Mouse (Mus musculus) gastrocnemius, adult 8-10 months (tissue): ENCODE measurements around the gene Ciz1. TPM values are rescaled to one million over a fixed set of nuclear protein-coding genes. Genes with fewer than 3 reads are reported as not detected.

Experiments
- DNase-seq, 2 experiments: peaks; one replicate each; pipeline ENCODE4 v3.0.0; 2022; ENCODE audit warnings: low spot score in 2 of 2
- total RNA-seq, 4 experiments: library from RNA; stranded (reverse); gene quantifications; 2 replicates each; pipeline ENCODE4 v1.2.4; 2022

Gene Ciz1
- total RNA-seq, 4 experiments from 2014 or later, result 18.3 to 28.1 (median 25.8) TPM

DNA sequence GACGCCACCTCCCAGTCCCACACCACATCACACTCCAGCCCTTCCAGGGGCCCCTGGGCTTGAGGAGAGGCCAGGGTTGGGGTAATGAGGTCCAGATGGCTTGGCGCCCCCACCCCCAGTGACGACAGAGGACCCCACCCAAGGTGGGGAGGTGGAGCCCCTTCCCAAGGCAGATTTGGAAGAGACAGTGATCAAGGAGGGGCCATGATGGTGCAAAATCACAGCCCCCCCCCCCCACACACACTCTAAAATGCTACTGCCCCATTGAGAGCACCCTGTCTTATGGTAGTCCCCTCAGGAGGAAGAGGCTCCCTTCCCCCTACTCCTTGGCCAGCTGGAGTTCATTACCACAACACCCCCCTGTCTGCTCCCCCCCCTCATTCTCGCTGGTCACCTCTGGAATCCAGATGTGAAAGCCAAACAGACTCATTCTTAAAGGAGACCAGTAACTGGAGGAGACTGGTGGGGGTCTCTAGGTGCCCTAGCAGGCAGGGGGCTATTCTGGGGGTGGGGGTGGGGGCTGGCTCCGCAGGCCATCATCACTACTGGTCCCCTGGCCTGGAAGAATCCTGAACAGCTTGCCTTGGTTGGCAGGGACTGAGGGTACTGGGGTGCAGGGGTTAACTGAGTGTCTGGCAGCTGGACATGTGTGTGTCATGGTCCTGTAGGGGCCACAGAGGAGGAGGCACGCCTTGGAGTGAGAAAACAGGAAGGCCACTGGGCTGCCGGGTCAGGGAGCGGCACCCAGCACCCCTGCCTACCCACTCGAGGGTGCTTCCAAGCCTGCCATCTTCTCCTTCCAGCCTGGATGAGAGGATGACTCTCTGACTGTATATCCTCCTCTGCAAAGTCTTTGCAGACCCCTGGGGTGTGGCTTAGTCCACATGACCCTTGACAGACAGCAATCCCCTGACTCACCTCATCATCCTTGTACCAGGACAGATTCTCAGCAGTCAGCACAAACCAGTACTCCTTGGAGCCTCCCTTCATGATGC is 32.2 kb upstream of the Ciz1 start:
- peak; percentile 59 to 62 for DNase-seq

DNA sequence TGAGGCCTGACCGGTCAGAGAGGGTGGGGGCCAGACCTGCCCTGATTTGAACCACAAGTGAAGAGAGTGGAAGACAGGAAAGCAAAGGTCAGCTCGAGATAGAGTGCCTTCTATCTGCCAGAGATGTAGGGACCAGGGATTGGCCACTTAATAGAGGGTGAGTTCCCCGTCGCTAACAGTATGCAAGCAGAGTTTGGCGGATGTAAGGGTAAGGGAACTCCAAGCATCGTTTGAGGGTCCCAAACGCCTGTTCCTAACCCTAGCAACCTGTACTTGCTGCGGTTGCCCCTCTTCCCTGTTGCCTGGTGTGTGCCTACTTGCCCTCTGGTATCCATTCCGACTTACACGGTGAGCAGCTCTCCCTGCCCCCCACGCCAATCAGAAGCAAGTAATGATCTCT is 31.4 kb upstream of the Ciz1 start:
- no peak for DNase-seq

DNA sequence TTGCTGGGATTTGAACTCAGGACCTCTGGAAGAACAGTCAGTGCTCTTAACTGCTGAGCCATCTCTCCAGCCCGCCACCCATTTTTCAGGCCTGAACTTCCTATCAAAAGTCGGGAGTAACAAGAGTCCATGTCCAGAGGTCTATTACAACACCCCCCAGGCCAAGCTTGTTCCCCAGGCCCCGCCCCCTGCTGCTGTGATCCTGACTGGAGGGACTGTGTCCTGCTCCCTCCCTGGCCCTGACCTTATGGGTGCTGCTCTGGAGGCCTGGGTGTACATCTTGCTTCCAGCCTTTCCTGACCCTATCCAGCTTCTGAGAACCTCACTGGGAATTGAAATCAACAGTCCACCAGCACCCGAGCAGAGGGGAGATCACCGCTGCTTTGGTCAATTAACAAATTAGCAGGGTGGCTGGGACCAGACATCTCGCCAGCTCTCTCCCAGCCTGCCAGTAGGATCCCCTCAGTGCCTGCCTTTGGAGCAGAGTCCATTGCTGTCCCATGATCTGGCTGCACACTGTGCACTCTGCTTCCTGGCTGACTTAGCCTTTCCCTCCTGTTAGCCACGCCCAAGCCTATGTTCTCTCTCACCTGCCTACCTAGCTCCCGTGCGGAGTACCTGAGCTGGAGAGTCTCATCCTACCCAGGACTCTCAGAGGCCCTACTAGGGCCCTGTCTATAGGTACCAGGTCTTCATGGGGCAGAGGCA is 30.4 kb upstream of the Ciz1 start:
- DNase-seq, result no peak

DNA sequence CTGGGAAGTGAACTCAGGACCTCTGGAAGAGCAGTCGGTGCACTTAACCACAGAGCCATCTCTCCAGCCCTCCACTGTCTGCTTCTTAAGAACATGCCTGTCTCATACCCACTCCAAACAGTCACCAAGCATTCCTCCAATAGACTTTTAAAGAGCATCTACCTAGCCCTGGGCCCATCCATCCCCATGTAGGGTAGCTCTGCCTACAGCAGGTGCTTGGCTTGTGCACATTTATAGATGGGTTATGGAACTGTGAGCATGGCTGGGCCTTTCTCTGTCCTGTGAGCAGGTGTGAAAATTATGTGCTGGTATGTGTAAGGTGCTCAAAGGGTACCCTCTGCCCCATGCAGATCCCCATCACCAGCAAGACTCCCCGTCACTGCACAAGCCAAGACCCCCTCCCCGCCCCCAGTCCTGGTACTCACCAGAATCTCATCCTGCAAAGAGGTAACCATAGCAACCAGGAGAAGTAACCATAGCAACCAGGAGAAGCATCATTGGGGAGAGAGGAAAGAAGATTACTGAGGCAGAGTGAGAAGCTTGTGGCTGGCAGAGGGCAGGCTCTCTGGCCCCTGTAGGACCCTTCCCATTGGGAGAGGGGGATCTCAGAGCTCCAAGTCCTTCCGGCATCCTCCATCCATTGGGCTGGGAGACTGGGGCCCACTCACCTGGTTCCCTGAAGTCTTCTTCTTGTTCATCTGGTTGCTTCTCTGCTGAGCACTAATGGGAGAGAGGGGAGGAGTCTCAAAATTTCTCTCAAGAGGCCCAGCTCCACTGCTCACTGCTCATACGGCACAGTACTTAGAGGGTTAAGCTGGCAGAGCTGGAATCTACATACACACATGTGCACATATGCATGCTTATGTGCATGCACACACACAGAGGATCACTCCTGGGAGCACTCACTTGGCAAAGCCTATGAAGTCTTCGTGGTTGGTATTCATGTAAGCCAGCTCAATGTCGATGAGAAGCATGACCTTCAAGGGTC is 29.1 kb upstream of the Ciz1 start:
- no peak for DNase-seq

DNA sequence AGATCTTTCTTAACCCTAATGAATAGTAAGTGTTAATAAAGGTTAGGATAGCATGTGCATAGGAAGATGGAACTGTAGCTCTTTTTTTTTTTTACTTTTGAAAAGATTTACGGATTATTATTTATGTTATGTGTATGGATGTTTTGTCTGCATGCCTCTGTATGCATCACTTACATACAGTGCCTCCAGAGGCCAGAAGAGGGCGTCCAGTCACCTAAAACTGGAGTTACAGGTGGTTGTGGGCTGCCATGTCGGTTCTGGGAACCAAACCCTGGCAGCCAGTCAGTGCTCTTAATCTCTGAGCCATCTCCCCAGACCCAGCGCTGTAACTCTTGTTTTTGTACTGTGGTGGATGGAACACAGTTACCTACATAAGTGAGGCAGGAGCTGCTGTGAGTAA is 27.8 kb upstream of the Ciz1 start:
- no peak for DNase-seq

DNA sequence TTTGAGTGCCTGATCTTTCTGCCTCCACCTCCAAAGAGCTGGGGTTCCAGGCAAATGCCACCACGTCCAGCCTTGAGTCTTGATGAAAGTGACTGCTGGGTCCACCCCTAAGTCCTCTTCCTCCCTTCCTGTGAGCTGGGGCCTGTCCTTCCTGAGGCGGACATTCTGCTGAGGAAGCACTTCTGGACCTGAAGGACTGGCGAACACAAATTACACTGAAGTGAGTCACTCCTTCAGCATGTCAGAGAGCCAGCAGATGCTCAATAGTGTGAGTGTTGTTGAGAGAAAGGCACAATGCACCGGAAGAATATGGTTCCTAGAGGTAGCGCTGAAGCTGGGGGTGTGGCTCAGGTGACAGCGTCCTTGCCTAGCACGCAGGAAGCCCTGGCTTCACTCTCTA is 26.8 kb upstream of the Ciz1 start:
- no peak for DNase-seq

DNA sequence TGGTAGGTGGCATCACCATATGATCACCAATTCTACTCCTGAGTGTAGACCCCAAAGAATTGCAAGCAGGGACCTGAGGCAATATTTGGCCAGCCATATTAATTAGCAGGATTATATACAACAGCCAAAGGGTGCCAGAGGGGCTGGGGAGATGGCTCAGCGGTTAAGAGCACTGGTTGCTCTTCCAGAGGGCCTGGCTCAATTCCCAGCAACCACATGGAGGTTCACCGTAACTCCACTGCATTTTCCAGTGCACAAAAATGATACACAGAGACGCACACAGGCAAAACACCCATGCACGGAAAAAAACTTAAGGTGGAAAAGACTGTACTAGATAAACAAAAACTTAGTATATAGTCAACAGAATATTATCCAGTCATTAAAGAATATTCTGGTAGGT is 24.9 kb upstream of the Ciz1 start:
- DNase-seq, result no peak

DNA sequence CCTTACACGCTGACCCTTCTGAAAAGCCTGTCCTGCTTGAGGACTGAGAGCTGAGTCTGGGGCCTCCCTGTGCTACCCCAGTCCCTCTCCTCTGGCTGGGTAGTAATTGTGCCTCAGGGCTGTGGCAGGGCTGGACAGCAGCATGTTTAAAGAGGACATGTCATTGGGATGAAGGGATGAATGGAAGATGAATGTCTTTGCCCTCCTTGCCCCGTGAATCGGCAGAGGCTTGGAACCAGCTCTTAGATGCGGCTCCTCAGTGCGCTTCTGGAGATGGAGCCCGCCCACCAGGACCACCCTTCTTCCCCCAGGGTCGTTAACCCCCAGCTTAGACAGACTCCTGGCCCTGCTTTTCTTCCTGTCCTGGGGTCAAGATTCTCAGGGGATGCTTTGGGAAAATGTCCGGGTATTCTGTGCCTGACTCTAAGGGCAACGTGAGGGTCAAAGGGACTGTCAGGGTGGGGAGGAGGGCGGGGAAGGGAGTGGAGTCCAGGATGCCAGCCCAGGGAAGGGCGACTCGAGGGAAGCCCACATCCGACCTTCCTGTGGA is 23.1 kb upstream of the Ciz1 start:
- DNase-seq, result no peak

DNA sequence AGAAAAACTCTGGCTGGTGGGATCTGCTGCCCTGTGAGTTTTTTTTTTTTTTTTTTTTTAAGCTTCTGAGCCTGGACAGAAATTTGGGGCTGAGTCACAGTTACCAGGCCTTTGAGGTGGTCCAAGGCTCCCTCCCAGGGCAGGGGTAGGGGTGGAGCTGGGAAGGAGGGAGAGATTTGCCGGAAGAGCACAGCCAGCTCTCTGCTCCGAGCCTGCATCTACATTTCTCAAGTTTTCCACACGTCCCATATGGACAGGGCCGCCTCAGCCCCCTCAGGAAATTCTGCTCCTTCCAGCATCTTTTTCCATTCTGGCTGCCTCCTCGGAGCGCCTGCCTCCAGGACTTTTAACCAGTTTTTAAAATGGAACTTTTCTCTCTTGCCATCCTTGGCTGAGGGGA is 22.6 kb upstream of the Ciz1 start:
- DNase-seq, result no peak

DNA sequence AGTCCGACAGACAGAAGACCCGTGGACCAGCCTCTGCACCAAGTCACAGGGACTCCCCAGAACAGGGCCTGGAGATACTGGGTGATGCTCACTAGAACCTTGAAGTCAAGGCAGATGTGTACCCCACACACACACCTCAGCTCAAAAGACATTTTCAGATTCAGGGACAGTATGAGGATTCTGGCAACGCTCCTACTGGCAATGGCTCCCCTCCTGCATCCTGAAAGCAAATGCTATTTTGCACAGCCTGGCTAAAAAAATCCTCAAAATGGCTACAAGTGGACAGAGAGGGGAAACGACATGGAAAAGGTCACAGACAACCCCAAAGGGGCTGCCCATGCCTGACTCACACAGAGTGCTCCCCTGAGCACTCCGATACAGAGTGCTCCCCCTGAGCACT is 20.0 kb upstream of the Ciz1 start:
- DNase-seq, result no peak

DNA sequence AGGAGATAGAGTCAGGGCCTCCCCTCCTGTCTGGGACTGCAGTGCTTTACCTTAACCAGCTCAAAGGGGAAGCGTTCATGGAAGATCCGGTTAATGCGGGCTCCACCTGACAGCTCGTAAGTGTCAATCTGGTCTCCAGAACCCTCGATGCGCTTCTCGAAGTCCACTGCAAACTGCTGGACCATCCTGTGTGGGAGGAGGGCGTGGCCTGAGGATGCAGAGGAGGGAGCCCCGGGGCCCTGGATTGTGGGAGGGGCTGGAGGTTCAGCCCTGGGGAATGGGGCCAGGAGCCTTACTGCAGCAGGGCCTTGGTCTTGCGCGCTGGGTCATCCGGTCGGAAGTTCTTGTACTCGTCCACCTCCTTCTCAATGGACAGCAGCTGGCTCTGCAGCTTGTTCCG is 16.2 kb upstream of the Ciz1 start:
- DNase-seq, result no peak

DNA sequence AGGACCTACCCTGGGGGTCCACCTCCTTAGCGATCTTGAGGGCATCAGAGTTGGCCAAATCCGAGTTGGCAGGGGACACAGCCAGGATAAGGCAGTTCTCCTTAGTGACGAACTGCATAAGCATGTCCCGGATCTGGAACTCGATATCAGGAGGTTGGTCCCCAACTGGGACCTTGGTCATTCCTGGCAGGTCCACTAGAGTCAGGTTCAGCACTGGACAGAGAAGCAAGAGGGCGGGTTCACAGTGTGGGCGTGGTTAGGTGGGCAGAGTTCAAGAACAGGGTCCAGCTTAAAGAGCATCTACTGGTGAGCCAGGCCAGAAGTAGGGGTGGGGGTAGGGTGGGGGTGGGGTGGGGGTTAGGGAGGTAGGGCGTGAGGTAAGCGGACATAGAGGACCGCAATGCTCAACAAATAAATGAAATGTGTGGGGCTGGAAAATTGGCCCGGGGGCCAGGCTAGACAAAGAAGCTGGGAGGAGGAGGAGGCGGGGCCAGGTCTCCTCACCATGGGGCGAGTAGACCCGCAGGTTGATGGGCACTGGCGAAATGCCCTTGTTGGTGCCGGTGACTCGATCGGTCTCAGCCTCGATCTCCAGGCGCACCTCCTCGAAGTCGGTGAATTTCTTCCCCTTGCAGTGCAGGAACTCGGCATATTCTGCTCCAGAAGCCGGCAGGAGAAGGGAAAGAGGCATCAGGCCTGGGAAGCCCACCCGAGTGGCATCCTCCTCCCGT is 12.1 kb upstream of the Ciz1 start:
- DNase-seq, result no peak

DNA sequence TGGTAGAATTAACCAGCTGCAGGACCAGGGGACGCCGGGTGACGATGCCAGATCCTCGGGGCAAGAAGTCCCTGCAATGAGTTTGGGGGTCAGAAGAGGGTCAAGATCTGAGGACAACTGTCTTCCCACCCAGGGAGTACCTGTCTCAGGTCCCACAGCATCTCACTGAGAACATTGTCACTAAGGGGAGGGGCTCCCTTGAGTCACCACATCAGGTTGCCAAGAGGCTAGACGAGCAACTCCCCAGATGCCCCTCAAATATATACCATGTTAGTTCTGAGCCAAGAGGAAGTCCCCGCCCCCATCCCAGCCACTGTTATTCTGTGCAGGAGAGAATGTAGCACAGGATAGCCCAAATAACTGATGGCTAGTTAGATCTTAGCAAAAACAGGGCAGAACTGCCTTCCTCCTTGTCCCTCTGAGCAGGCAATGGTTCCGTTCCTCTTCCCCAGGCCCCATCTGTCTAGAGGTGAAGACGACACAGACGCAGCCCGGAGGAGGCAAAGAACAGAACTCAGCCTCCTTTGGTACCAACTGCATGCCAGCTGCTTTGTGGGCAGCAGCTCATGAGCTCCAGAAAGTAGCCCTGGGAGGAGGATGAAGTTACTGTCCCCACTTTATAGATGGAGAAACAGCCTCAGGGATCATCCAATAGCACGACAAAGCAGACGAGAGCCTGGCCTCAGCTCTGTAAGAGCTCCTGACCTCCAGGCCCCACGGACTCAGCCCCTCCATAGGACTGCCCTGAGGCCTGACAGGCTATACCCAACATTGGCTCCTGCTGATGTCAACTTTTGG is 11.1 kb upstream of the Ciz1 start:
- DNase-seq, result no peak

DNA sequence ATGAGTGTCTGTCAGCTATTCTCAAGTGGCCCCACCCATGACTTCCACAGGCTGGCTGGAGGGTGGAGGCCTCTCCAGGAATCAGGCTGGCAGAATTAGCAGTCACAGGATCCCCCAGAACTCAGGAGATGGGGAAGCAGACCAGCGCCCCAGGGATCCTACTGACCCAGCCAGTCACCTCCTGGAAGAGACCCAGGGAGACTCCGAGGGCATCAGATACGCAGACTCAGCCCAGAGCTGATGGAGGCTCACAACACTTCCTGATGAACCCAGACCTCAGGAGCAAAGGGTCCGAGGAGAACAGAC is 10.5 kb upstream of the Ciz1 start:
- no peak for DNase-seq

DNA sequence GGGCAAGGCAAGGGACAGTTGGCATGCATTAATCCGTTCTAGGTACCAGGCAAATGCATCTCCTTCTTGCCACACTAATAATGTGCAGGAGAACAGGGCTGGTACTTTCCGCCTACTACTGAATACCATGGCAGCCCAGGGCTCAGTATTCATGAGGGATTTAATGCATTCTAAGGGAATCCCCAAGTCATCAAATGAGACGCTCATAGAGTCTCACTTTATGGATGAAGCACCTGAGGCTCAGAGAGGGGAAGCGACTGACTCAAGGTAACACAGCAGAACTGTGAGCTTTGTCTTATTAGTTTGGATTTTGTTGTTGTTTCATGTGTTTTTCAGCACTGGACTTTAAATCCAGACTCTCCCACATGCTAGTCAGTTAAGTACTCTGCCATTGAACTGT is 10.1 kb upstream of the Ciz1 start:
- DNase-seq, result no peak

DNA sequence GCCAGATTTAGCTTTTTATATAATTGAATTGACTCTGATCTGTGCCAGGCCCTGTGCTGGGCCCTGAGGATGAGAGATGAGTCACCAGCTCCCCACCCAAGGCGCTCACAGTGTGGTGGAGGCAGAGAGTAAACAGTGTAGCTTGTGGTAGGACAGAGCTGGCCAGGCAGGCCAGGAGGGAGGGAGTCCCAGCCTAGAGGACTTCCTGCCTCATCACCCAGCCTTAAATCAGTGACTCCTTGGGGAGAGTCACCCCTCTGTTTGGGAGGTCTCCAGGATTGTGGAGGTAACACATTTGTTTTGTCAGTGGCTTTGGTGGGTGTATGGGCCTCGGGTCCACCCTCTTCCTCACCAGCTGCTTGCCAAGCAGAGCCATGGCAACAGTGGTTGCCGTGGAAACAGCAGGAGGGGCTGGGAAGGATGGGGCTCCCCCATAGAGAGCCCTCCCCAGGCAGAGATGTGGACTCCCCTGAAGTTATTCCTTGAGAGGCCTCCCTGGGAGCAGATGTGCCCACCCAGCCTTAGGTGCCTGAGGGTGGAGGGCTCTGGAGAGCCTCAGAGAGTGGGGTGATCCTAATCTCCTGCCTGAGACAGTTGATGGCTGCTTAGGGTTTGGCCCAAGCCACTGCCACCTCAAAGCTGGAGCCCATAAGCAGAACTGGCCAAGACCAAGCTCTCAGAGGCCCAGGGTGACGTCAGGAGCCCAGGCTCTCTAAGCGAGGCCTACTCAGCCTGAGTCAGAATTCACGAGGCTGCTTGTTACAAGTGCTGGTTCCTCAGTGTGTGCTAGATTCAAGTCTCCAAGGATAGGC is 9.4 kb upstream of the Ciz1 start:
- peak; percentile 57 to 72 for DNase-seq

DNA sequence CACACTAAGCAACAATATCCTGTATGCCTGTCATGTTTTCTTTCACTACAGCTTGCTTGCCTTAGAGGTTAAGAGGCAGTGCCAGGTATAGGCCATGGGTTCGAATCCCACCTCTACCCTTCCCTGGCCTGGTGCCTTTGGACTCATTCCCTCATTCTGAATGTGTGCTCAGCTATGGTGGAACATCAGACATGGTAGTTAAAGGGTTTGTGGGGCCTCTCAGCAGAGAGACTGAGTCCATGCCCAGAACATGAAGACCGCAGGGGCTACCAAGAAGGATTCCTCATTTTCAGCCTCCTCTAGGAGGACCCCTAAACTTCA is 8.8 kb upstream of the Ciz1 start:
- no peak for DNase-seq

DNA sequence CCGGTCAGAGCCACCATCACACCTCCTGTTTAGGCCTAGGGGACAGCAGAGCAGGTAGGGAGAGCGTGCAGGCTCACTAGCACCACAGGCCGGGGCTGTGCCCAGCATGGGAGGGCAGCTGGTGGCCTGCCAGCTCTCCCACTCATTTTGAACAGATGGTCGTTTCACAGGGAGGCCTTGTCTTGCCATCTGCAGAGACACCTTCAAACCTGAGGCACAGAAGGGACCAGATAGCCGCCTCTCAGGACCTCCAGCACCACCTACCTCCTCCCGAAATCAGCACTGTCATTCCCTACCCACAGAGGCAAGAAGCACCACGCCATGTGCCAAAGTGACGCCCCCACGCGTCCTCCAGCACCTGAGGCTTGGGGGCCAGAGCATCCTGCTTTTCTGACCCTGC is 8.1 kb upstream of the Ciz1 start:
- DNase-seq, result no peak
